Mouse (Mus musculus): Measurements from ENCODE around the gene Zfp366. TPM values are rescaled to one million over a fixed set of nuclear protein-coding genes. Genes with fewer than 3 reads are reported as not detected.

The Zfp366 gene
- polyA plus RNA-seq, 1 experiment from 2014 or later, result 0.62 TPM

GRCm38 (mm10) chr13:99228821-99229570 lies 44.4 kb downstream of the Zfp366 start:
- no peaks in the 10 kb centered on the region for H3K9me3 ChIP-seq (ENCODE audit: control insufficient read depth, low read length)
- no peak overlapping the region for H3K4me3 ChIP-seq (ENCODE audit: low read depth, low read length)
- H3K4me1 ChIP-seq (ENCODE audit: control insufficient read depth, insufficient read depth, low read length), result no peaks in the 10 kb centered on the region
- no peaks in the 10 kb centered on the region for H3K27me3 ChIP-seq (ENCODE audit: control insufficient read depth, insufficient read depth, low read length)
- 96% methylated on average over 35 of the region's 35 CpGs for WGBS
- no peak for ATAC-seq (ENCODE audit: low read depth)
- no peaks in the 10 kb centered on the region for H3K36me3 ChIP-seq (ENCODE audit: control insufficient read depth, insufficient read depth, low read length)
- H3K27ac ChIP-seq (ENCODE audit: low read depth, low read length), result no peak overlapping the region
- H3K9ac ChIP-seq (replicated peaks; ENCODE audit: low read depth, low read length), result no peak overlapping the region
- H3K4me2 ChIP-seq (ENCODE audit: low read depth, low read length), result no peak overlapping the region

- no peaks in the 10 kb centered on the region for H3K4me1 ChIP-seq (ENCODE audit: control insufficient read depth, insufficient read depth, low read length)
- 77% methylated on average over 9 of the region's 9 CpGs for WGBS
- no peak for ATAC-seq (ENCODE audit: low read depth)
- H3K9ac ChIP-seq (replicated peaks; ENCODE audit: low read depth, low read length), result no peak overlapping the region
- H3K27ac ChIP-seq (ENCODE audit: low read depth, low read length), result no peak overlapping the region
- no peaks in the 10 kb centered on the region for H3K36me3 ChIP-seq (ENCODE audit: control insufficient read depth, insufficient read depth, low read length)
- H3K9me3 ChIP-seq (ENCODE audit: control insufficient read depth, low read length), result no peaks in the 10 kb centered on the region
- H3K4me2 ChIP-seq (ENCODE audit: low read depth, low read length), result no peak overlapping the region
- no peaks in the 10 kb centered on the region for H3K27me3 ChIP-seq (ENCODE audit: control insufficient read depth, insufficient read depth, low read length)
- H3K4me3 ChIP-seq (ENCODE audit: low read depth, low read length), result no peak overlapping the region
Measured at GRCm38 (mm10) chr13:99229641-99230494, 45.2 kb downstream of the Zfp366 start.

GRCm38 (mm10) chr13:99230495-99230868 lies 45.9 kb downstream of the Zfp366 start:
- Histone ChIP-seq H3K27me3 (ENCODE audit: control insufficient read depth, insufficient read depth, low read length) (no peaks in the 10 kb centered on the region), H3K4me2 (ENCODE audit: low read depth, low read length) (no peak overlapping the region), H3K4me1 (ENCODE audit: control insufficient read depth, insufficient read depth, low read length) (no peaks in the 10 kb centered on the region), H3K4me3 (ENCODE audit: low read depth, low read length) (no peak overlapping the region), H3K9me3 (ENCODE audit: control insufficient read depth, low read length) (no peaks in the 10 kb centered on the region), H3K9ac (replicated peaks; ENCODE audit: low read depth, low read length) (no peak overlapping the region), H3K27ac (ENCODE audit: low read depth, low read length) (no peak overlapping the region), H3K36me3 (ENCODE audit: control insufficient read depth, insufficient read depth, low read length) (no peaks in the 10 kb centered on the region)
- WGBS, result 34% methylated on average over 3 of the region's 3 CpGs
- ATAC-seq (ENCODE audit: low read depth), result no peak

GRCm38 (mm10) chr13:99233333-99233732 lies 48.7 kb downstream of the Zfp366 start:
- H3K9me3 ChIP-seq (ENCODE audit: control insufficient read depth, low read length), result no peaks in the 10 kb centered on the region
- ATAC-seq (ENCODE audit: low read depth), result no peak
- no peak overlapping the region for H3K4me2 ChIP-seq (ENCODE audit: low read depth, low read length)
- WGBS, result 62% methylated on average over 3 of the region's 3 CpGs
- no peak overlapping the region for H3K4me3 ChIP-seq (ENCODE audit: low read depth, low read length)
- H3K36me3 ChIP-seq (ENCODE audit: control insufficient read depth, insufficient read depth, low read length), result no peaks in the 10 kb centered on the region
- no peak overlapping the region for H3K27ac ChIP-seq (ENCODE audit: low read depth, low read length)
- no peaks in the 10 kb centered on the region; the same call in 1 of the 2 replicates for H3K4me1 ChIP-seq (ENCODE audit: control insufficient read depth, insufficient read depth, low read length)
- no peaks in the 10 kb centered on the region for H3K27me3 ChIP-seq (ENCODE audit: control insufficient read depth, insufficient read depth, low read length)
- H3K9ac ChIP-seq (replicated peaks; ENCODE audit: low read depth, low read length), result no peak overlapping the region

GRCm38 (mm10) chr13:99233956-99234355 lies 49.3 kb downstream of the Zfp366 start:
- WGBS, result 77% methylated on average over 10 of the region's 10 CpGs
- H3K9ac ChIP-seq (replicated peaks; ENCODE audit: low read depth, low read length), result no peak overlapping the region
- H3K27ac ChIP-seq (ENCODE audit: low read depth, low read length), result no peak overlapping the region
- no peak for ATAC-seq (ENCODE audit: low read depth)
- H3K4me1 ChIP-seq (ENCODE audit: control insufficient read depth, insufficient read depth, low read length), result peaks cover 4% of the 10 kb centered on the region; the same call in 1 of the 2 replicates
- H3K4me3 ChIP-seq (ENCODE audit: low read depth, low read length), result no peak overlapping the region
- no peak overlapping the region for H3K4me2 ChIP-seq (ENCODE audit: low read depth, low read length)
- H3K9me3 ChIP-seq (ENCODE audit: control insufficient read depth, low read length), result no peaks in the 10 kb centered on the region
- no peaks in the 10 kb centered on the region for H3K27me3 ChIP-seq (ENCODE audit: control insufficient read depth, insufficient read depth, low read length)
- H3K36me3 ChIP-seq (ENCODE audit: control insufficient read depth, insufficient read depth, low read length), result no peaks in the 10 kb centered on the region

GRCm38 (mm10) chr13:99235428-99236210 lies 51.0 kb downstream of the Zfp366 start:
- H3K9me3 ChIP-seq (ENCODE audit: control insufficient read depth, low read length), result no peaks in the 10 kb centered on the region
- no peak overlapping the region for H3K27ac ChIP-seq (ENCODE audit: low read depth, low read length)
- no peak overlapping the region for H3K9ac ChIP-seq (replicated peaks; ENCODE audit: low read depth, low read length)
- 85% methylated on average over 20 of the region's 20 CpGs for WGBS
- H3K4me2 ChIP-seq (ENCODE audit: low read depth, low read length), result no peak overlapping the region
- H3K36me3 ChIP-seq (ENCODE audit: control insufficient read depth, insufficient read depth, low read length), result no peaks in the 10 kb centered on the region
- H3K27me3 ChIP-seq (ENCODE audit: control insufficient read depth, insufficient read depth, low read length), result no peaks in the 10 kb centered on the region
- no peak for ATAC-seq (ENCODE audit: low read depth)
- no peak overlapping the region for H3K4me3 ChIP-seq (ENCODE audit: low read depth, low read length)
- H3K4me1 ChIP-seq (ENCODE audit: control insufficient read depth, insufficient read depth, low read length), result peaks cover 6% of the 10 kb centered on the region; the same call in 1 of the 2 replicates

- Histone ChIP-seq H3K36me3 (ENCODE audit: control insufficient read depth, insufficient read depth, low read length) (no peaks in the 10 kb centered on the region), H3K27me3 (ENCODE audit: control insufficient read depth, insufficient read depth, low read length) (no peaks in the 10 kb centered on the region), H3K4me2 (ENCODE audit: low read depth, low read length) (no peak overlapping the region), H3K9ac (replicated peaks; ENCODE audit: low read depth, low read length) (no peak overlapping the region), H3K4me3 (ENCODE audit: low read depth, low read length) (no peak overlapping the region), H3K27ac (ENCODE audit: low read depth, low read length) (no peak overlapping the region), H3K9me3 (ENCODE audit: control insufficient read depth, low read length) (no peaks in the 10 kb centered on the region), H3K4me1 (ENCODE audit: control insufficient read depth, insufficient read depth, low read length) (peaks cover 6% of the 10 kb centered on the region; the same call in 1 of the 2 replicates)
- WGBS, result 90% methylated on average over 2 of the region's 2 CpGs
- no peak for ATAC-seq (ENCODE audit: low read depth)
Measured at GRCm38 (mm10) chr13:99236222-99236621, 51.6 kb downstream of the Zfp366 start.

GRCm38 (mm10) chr13:99237122-99237521 lies 52.5 kb downstream of the Zfp366 start:
- Histone ChIP-seq H3K4me3 (ENCODE audit: low read depth, low read length) (no peak overlapping the region), H3K27ac (ENCODE audit: low read depth, low read length) (no peak overlapping the region; the same call in 1 of the 2 replicates)

More at GRCm38 (mm10) chr13:99237122-99237521, 52.5 kb downstream of the Zfp366 start:
- no peaks in the 10 kb centered on the region for H3K27me3 ChIP-seq (ENCODE audit: control insufficient read depth, insufficient read depth, low read length)
- H3K4me1 ChIP-seq (ENCODE audit: control insufficient read depth, insufficient read depth, low read length), result peaks cover 6% of the 10 kb centered on the region; the same call in 1 of the 2 replicates
- 88% methylated on average over 5 of the region's 5 CpGs for WGBS
- no peaks in the 10 kb centered on the region for H3K36me3 ChIP-seq (ENCODE audit: control insufficient read depth, insufficient read depth, low read length)
- no peak for ATAC-seq (ENCODE audit: low read depth)
- no peaks in the 10 kb centered on the region for H3K9me3 ChIP-seq (ENCODE audit: control insufficient read depth, low read length)
- H3K9ac ChIP-seq (replicated peaks; ENCODE audit: low read depth, low read length), result no peak overlapping the region
- H3K4me2 ChIP-seq (ENCODE audit: low read depth, low read length), result no peak overlapping the region

All from neural tube, embryonic 14.5 days (tissue).